Mouse (Mus musculus): ENCODE results near the gene Dbh.

Gene Dbh

GRCm38 (mm10) chr2:27166074-27166473 is 1.0 kb downstream of the Dbh start:
- DNase-seq = no peak

GRCm38 (mm10) chr2:27166999-27167398 is 2.0 kb downstream of the Dbh start:
- no peak for DNase-seq

GRCm38 (mm10) chr2:27174242-27174641 is 9.2 kb downstream of the Dbh start:
- no peak for DNase-seq

DNA sequence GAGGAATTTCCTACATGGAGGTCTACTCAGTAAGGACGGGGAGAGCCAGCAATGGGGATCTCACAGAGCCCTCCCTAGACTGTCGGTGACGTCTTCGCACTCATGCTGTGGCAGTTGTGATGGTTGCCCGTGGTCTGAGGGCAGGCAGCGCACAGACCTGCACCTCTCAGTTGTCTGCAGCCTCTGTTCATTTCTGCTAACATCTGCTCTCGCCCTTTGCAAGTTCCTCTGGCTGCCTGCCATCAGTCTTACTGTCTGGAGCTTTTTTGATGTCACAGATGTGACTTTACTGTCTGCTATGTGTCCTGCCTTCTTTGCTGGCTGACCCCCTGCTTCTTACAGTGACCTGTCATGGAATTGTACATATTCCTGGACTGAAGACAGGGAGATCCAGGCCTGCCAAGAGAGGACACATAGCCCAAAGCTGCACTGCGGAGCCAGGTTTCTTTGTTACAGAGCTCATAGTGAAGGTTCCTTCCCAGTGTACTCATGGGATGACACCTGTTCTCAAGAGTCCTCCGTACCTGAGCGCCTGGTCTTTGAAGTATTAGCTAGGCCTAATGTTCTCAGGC is 10.7 kb downstream of the Dbh start:
- peak; percentile 43 for DNase-seq

DNA sequence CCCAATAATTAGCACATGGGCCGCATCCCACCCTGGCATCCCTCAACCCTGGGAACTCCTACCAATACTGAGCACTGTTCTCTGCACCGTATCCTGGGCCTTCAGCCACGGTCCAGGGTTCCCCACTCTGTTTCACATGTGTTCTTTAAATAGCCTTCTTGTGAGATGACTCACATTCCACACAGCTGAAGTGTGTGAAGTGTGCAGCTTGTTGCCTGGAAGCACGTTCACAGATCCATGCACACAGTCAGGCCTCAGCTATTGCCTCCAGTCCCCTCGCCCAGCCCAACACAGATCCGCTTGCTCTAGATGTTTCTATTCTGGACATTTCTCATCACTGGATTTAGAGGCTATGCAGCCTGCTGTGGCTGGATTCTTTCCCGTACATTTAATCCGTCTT is 14.1 kb downstream of the Dbh start:
- DNase-seq = no peak

- DNase-seq = no peak
These were observed 16.9 kb downstream of the Dbh start for GRCm38 (mm10) chr2:27181907-27182306.

DNA sequence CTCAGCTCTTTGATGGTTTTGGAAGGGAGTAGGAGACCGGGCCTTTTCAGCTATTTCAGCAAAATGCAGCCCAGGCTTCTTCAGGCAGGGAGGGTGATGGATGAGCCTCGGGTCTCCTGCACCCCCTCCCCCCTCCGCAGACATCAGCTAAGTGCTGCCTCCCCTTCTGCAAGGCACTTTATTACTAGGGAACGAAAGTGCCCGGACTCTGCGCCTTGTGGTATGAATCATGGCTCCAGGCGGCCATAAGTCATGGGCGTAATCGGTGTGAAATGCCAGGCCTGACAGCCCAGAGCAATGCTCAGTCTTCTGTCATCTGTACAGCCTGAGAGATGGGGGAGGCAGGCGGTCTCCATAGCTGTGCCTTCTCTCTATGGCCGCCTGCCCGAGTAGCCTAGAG is 18.7 kb downstream of the Dbh start:
- DNase-seq = no peak

DNA sequence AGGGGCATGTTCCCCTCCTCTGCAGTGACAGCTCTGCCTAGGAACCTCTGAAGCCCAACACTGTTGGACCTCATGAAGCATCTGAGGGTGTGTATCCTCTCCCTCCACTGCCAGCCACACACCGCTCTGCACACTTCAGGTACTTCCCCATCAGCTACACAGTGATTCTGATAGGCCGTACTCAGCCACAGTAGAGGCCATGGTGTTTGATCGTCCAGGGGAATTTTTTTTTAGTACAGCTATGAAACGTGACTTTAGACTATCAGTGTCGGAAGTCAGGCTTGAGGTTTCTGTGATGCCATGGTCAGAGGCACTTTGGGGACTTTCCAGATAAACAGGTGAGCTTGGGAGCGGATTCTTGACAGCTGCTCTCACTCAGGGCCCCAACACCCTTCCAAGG is 22.5 kb downstream of the Dbh start:
- DNase-seq = no peak

DNA sequence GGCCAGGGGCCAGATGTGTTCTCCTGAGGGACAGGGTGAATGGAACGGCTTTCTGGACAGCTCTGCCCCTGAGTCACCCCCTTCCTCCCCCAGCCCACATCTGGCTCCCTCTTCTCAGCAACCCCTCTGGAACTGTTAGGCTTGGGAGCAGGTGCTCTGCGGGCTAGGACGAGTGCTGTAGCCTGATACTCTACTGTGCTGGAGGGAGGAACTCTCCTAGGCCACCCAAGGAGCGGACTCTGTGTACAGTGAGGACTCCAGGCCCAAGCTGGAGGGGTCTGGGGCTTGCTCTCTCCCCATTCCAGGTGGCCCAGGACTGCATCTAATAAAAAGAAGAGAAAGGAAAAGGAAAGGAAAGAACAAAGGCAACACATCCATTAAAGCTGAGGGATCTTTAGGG is 25.0 kb downstream of the Dbh start:
- no peak for DNase-seq

- DNase-seq = no peak
These were observed 33.7 kb downstream of the Dbh start for GRCm38 (mm10) chr2:27198551-27199246.

GRCm38 (mm10) chr2:27200586-27200985 is 35.6 kb downstream of the Dbh start:
- DNase-seq = no peak

- DNase-seq = peak; percentile 30
These were observed 40.6 kb downstream of the Dbh start for GRCm38 (mm10) chr2:27205666-27206065.

DNA sequence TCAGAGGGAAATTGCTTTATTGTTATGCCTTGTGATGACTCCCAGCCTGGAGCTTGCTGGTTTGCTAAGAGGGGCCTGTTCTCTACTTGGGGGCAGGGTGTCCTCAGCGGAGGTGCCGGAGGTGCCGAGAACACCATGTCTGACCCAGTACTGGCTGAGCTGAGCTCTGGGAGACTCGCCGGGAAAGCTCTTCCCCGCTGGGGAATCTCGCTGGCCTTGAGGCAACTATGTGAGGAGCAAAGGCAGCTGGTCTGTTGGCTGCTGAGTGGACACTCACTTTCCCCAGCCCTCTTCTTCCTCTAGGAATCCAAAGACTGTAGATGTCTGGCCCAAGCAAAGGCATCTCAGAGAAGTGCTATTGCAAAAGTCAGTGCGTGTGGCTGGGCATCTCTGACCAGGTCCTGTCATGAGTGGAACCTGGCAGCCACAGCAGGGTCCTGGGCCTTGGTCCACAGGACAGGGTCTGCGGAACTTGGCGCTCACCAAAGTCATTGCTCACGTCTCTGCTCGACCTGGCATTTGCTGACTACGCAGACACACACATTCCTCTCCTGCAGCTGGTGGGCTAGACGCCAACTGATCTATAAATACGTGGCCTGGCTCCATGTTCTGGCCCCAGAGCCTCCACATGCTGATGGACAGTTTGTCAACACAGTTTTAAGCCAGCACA is 41.2 kb downstream of the Dbh start:
- DNase-seq = peak; percentile 30

- DNase-seq = no peak
These were observed 42.1 kb downstream of the Dbh start for GRCm38 (mm10) chr2:27207126-27207525.

GRCm38 (mm10) chr2:27209370-27209769 is 44.3 kb downstream of the Dbh start:
- no peak for DNase-seq

- no peak for DNase-seq
These were observed 44.8 kb downstream of the Dbh start for GRCm38 (mm10) chr2:27209816-27210215.

DNA sequence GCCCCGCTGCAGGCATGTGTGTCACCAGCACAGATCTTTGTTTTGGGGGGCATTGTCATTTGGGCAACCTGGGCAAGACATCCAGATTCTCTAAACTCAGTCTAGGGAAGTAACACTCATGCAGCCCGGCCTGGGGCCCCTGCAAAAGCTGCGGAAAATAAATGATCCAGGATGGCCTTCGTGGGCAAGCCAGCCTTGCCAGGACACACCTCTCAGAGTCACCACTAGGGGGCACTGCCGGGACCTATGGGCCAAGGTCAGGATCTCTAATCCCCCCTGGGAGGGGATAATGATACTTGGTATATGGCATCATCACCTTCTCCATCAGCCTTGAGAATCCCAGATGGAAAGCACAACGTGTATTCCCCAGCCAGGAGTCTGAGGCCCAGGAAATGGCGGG is 45.2 kb downstream of the Dbh start:
- DNase-seq = peak; percentile 48

- no peak for DNase-seq
These were observed 45.7 kb downstream of the Dbh start for GRCm38 (mm10) chr2:27210676-27211210.

DNA sequence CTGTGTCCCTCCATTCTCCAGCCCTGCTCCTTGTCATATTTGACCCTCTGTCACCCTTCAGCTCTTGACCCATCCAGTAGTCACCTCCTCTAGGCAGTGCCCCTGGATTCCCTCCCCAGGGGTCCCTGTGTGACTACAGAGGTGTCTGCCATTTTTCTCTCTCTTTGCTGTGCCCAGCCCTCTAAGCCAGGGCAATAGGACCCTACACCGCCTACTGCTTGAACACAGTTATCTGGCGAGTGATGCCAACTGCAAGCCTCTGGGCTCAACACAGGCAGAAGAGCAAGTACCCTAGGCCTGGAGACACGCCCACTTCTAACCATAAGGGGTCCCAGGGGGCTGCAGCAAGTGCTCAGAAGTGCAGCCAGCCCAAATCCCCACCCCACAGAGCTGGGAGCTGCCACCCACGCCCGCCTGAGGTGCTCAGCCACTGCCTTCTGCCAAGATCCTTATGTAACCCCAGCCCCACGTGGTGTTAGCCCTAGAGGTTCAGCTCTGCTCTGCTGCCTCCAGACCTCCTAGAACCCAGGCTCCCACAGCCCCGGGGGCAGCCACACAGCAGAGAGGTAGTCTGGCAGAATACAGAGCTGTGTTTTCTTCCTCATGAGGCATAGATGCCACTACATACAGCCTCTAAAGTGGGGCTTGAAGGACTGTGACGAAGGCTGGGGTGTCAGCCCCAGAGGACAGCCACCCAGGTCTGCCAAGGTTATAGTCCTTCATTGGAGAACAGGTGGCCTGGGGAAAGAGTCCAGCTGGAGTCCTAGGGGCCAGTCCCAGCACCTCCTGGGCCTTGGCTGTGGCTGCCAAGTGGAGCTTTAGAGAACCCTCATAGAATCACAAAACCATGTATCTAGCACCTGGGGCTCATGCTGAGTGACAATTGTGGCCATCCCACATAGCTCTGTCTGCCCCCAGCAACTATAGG is 47.2 kb downstream of the Dbh start:
- DNase-seq = no peak

GRCm38 (mm10) chr2:27215537-27215936 is 50.5 kb downstream of the Dbh start:
- DNase-seq = no peak

DNA sequence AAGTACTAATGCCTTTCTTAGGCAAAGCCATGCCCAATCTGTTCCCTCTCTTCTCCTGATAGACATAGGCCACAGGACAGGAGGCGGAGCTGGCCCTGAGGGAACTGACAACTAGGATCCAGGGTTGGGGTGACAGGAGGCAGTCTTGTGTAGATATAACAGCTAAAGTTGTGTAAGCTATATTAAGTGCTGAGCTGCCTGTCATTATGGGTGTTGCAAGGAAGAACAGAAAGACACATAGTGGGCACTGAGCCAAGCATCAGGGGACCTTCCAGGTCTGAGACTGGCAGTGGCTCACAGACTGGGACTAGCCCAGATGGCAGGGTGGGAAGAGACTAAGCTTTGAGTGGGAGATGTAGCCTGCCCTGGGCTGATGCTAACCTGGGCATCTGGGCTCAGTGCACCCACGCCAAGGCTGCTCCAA is 53.1 kb downstream of the Dbh start:
- DNase-seq = no peak

DNA sequence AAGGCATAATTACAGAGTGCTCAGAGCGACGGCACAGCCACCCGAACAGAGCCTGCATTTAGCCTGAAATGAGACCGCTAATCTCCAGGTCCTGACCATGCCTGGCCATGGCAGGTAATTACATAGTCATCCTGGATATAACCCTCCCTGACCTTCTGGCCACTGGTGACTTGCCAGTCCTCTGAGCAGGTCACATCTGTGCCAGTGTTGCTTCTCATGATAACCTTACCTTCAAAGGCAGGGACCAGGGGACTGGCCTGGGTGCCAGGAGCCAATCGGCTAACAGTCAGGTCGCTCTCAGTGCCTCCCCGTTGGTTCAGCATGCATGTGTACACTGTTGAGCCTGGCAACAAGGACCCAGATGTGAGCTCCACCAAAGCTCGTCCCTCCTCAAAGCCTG is 53.5 kb downstream of the Dbh start:
- no peak for DNase-seq

DNA sequence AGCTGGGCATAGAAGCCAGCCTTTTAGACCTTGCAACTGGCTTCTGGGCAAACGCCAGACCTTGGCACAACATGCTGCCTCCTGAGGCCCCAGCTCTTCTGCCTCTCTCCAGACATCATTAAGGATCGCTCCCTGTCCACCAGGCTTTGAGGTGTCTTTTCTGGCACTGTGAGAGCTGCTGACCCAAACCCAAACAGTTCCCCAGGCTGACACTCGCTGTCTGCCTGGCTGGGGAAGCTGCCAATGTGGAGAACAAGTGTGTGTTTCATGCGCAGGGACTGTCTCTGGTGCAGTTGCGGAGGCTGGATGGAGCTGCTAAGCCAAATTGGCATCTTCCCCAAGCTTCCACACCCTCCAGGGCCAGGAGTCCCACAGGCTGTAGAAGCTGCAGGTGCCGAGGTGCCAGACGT is 58.0 kb downstream of the Dbh start:
- peak; percentile 27 for DNase-seq

All from right cerebral cortex, postnatal 4 days (tissue).